ENCODE assay signal across 21 mouse cellular contexts in genomic region chr5:134989741-134990140, GRCm38 (mm10). TPM values are rescaled to one million over a fixed set of nuclear protein-coding genes. Genes with fewer than 3 reads are reported as not detected.
DNase-seq lines count a peak whose midpoint lies in the region; ATAC-seq and TF ChIP-seq lines count a peak whose summit lies in the region.
"Had no signal": no experiment of that assay in that cellular context is flagged by ENCODE, and none has a peak within 500 bp of the region (broad histone marks: within the 10 kb centered on the region; RNA-seq: fewer than 3 reads in every experiment).

No protein-coding gene starts in this region.

- no peaks in the 10 kb centered on the region for H3K9me3 ChIP-seq in lung, embryonic 14.5 days (ENCODE audit: low read depth, low read length)
- no peaks in the 10 kb centered on the region for H3K9me3 ChIP-seq in embryonic facial prominence, embryonic 10.5 days
- H3K9me3 ChIP-seq: heart, embryonic 12.5 days; neural tube, embryonic 12.5 days had no signal

- peaks cover 34% of the 10 kb centered on the region for H3K27me3 ChIP-seq in lung, embryonic 14.5 days (ENCODE audit: insufficient read depth, low read length)
- H3K27me3 ChIP-seq in C2C12 (ENCODE audit: control insufficient read depth, insufficient read depth, insufficient read length) = peaks cover 26% of the 10 kb centered on the region
- peaks cover 53% of the 10 kb centered on the region for H3K27me3 ChIP-seq in embryonic facial prominence, embryonic 10.5 days (replicated peaks; ENCODE audit: low read depth, poor library complexity, severe bottlenecking)

- peak overlapping the region; percentile 62 for H3K4me2 ChIP-seq in lung, embryonic 14.5 days
- H3K4me2 ChIP-seq: heart, embryonic 12.5 days; neural tube, embryonic 12.5 days had no signal

- WGBS in lung, embryonic 14.5 days = 44% methylated on average over 6 of the region's 6 CpGs
- 48% methylated on average over 6 of the region's 6 CpGs for WGBS in embryonic facial prominence, embryonic 10.5 days

- TF ChIP-seq CTCF in lung, embryonic 14.5 days (IDR thresholded peaks at IDR 0.05; ENCODE audit: low read depth) = no peak
- no peak for TF ChIP-seq CTCF in C2C12 (IDR thresholded peaks at IDR 0.05; ENCODE audit: control insufficient read depth, insufficient read depth, insufficient read length)

- H3K79me2 ChIP-seq in C2C12 (ENCODE audit: control insufficient read depth, insufficient read depth) = no peaks in the 10 kb centered on the region

- no peak overlapping the region for H3K4me3 ChIP-seq in lung, embryonic 14.5 days (ENCODE audit: low read depth, low read length)
- no peak overlapping the region for H3K4me3 ChIP-seq in C2C12 (ENCODE audit: insufficient read depth, poor library complexity, severe bottlenecking)
- H3K4me3 ChIP-seq in embryonic facial prominence, embryonic 10.5 days = no peak overlapping the region
- H3K4me3 ChIP-seq: heart, embryonic 12.5 days; neural tube, embryonic 12.5 days had no signal

- ATAC-seq in lung, embryonic 14.5 days (ENCODE audit: insufficient read depth) = no peak
- ATAC-seq: CD4-positive, CD25-positive, alpha-beta regulatory T cell, adult 4 months; hindbrain, embryonic 16.5 days had no signal

- H3K4me1 ChIP-seq in lung, embryonic 14.5 days (ENCODE audit: insufficient read depth) = no peaks in the 10 kb centered on the region
- H3K4me1 ChIP-seq in embryonic facial prominence, embryonic 10.5 days = peaks cover 33% of the 10 kb centered on the region

- H3K36me3 ChIP-seq in lung, embryonic 14.5 days (ENCODE audit: insufficient read depth) = no peaks in the 10 kb centered on the region
- H3K36me3 ChIP-seq in C2C12 (ENCODE audit: control insufficient read depth, insufficient read depth) = no peaks in the 10 kb centered on the region
- no peaks in the 10 kb centered on the region for H3K36me3 ChIP-seq in embryonic facial prominence, embryonic 10.5 days (replicated peaks)
- H3K36me3 ChIP-seq: G1E; heart, embryonic 12.5 days; neural tube, embryonic 12.5 days had no signal

- no peak overlapping the region for H3ac ChIP-seq in C2C12 (ENCODE audit: control insufficient read depth, insufficient read length, low read depth)

- peak; percentile 47 for DNase-seq in lung, embryonic 14.5 days
- DNase-seq in lung, postnatal 10 days = no peak
- DNase-seq in embryonic facial prominence, embryonic 10.5 days (ENCODE audit: low spot score) = peak; percentile 27
- DNase-seq in lung, postnatal 36 days = peak; percentile 66
- DNase-seq in thymus, postnatal 14 days = no peak
- no peak for DNase-seq in frontal cortex, postnatal 36 days (ENCODE audit: low spot score in 2 of 2)
- DNase-seq: adrenal gland, postnatal 25 days; cerebellum, adult 11 months; cerebellum, postnatal 14 days; embryo, embryonic 11 days; heart, postnatal 36 days; kidney, adult 9 months; kidney, postnatal 4 days; right cerebral cortex, adult 18-20 months; thymus, postnatal 25 days had no signal

- no peak overlapping the region for H3K27ac ChIP-seq in lung, embryonic 14.5 days (ENCODE audit: low read depth)
- H3K27ac ChIP-seq in embryonic facial prominence, embryonic 10.5 days (replicated peaks) = no peak overlapping the region
- H3K27ac ChIP-seq: neural tube, embryonic 12.5 days had no signal

- H3K79me3 ChIP-seq in C2C12 (ENCODE audit: low read depth) = no peaks in the 10 kb centered on the region

- H3K9ac ChIP-seq in lung, embryonic 14.5 days = no peak overlapping the region
- H3K9ac ChIP-seq: heart, embryonic 12.5 days; neural tube, embryonic 12.5 days had no signal

TF ChIP-seq in C2C12, 6 proteins besides CTCF, POLR2A, EP300 and RAD21:
- TF ChIP-seq MAX (IDR thresholded peaks at IDR 0.05) = no peak
- TF ChIP-seq CEBPB (IDR thresholded peaks at IDR 0.05; ENCODE audit: low read depth) = peak; percentile 65
- TF ChIP-seq MYOD1 (IDR thresholded peaks at IDR 0.05; ENCODE audit: control insufficient read depth, insufficient read length, low read depth) = no peak

RNA-seq across cellular contexts. Expression of gene Cldn3, which starts 3.7 kb away (rescaled TPM):
- 137 and 139 TPM in 2 replicates for polyA plus RNA-seq in lung, embryonic 14.5 days (2014; fragmentation: Nextera tagmentation; extraction: Ambion mirVana)
- polyA plus RNA-seq in C2C12 (2012; fragmentation: generic; extraction: Trizol) = not detected
- 18.2 and 18.8 TPM in 2 replicates for polyA plus RNA-seq in embryonic facial prominence, embryonic 10.5 days (2016; fragmentation: Nextera tagmentation; extraction: Ambion mirVana)
- polyA plus RNA-seq: CD4-positive, CD25-positive, alpha-beta regulatory T cell, adult 4 months had no signal

RNA-seq across cellular contexts. Expression of gene Abhd11, which starts 19.2 kb away (rescaled TPM):
- 60.0 and 71.0 TPM in 2 replicates for polyA plus RNA-seq in lung, embryonic 14.5 days (2014; fragmentation: Nextera tagmentation; extraction: Ambion mirVana)
- polyA plus RNA-seq in C2C12 (2012; fragmentation: generic; extraction: Trizol) = 26.8 TPM
- 39.6 and 41.7 TPM in 2 replicates for polyA plus RNA-seq in embryonic facial prominence, embryonic 10.5 days (2016; fragmentation: Nextera tagmentation; extraction: Ambion mirVana)

RNA-seq across cellular contexts. Expression of gene Stx1a, which starts 33.5 kb away (rescaled TPM):
- polyA plus RNA-seq in lung, embryonic 14.5 days (2014; fragmentation: Nextera tagmentation; extraction: Ambion mirVana) = 13.2 and 14.5 TPM in 2 replicates
- polyA plus RNA-seq in C2C12 (2012; fragmentation: generic; extraction: Trizol) = 5.3 TPM
- 13.5 and 13.8 TPM in 2 replicates for polyA plus RNA-seq in embryonic facial prominence, embryonic 10.5 days (2016; fragmentation: Nextera tagmentation; extraction: Ambion mirVana)

RNA-seq across cellular contexts. Expression of gene Cldn4, which starts 43.0 kb away (rescaled TPM):
- polyA plus RNA-seq in lung, embryonic 14.5 days (2014; fragmentation: Nextera tagmentation; extraction: Ambion mirVana) = 41.9 and 42.4 TPM in 2 replicates
- polyA plus RNA-seq in C2C12 (2012; fragmentation: generic; extraction: Trizol) = 0.04 TPM
- polyA plus RNA-seq in embryonic facial prominence, embryonic 10.5 days (2016; fragmentation: Nextera tagmentation; extraction: Ambion mirVana) = 16.7 and 17.5 TPM in 2 replicates
- polyA plus RNA-seq: G1E; hindbrain, embryonic 16.5 days had no signal

RNA-seq across cellular contexts. Expression of gene Mettl27, which starts 57.6 kb away (rescaled TPM):
- 23.0 and 23.9 TPM in 2 replicates for polyA plus RNA-seq in lung, embryonic 14.5 days (2014; fragmentation: Nextera tagmentation; extraction: Ambion mirVana)
- polyA plus RNA-seq in C2C12 (2012; fragmentation: generic; extraction: Trizol) = 4.3 TPM
- polyA plus RNA-seq in embryonic facial prominence, embryonic 10.5 days (2016; fragmentation: Nextera tagmentation; extraction: Ambion mirVana) = 14.8 and 17.0 TPM in 2 replicates

Comparison
In these comparisons a context has a peak if more than half of its experiments do, and no peak if none do; other contexts are left out.
1. DNase-seq: peak in lung, embryonic 14.5 days (single experiment), embryonic facial prominence, embryonic 10.5 days (single experiment) and lung, postnatal 36 days (single experiment); none in lung, postnatal 10 days (single experiment), thymus, postnatal 14 days (single experiment) and frontal cortex, postnatal 36 days (0 of 2).
2. RNA of gene Cldn3, which starts 3.7 kb away (polyA plus RNA-seq): 137 to 139 TPM in lung, embryonic 14.5 days and 18.2 to 18.8 TPM in embryonic facial prominence, embryonic 10.5 days; not detected in C2C12 (single experiment); every median in the first group is over 10 times any median in the second.